Comparison of ENCODE assay signal across 8 mouse cellular contexts in genomic region chr10:61919924-61920654, GRCm38 (mm10). TPM values are rescaled to one million over a fixed set of nuclear protein-coding genes. Genes with fewer than 3 reads are reported as not detected.
A peak's percentile ranks its signal among the peaks of the same experiment; 100 is the strongest.
DNase-seq lines count a peak whose midpoint lies in the region; ATAC-seq lines count a peak whose summit lies in the region.

No protein-coding gene starts in this region.

- 16% methylated on average over 13 of the region's 13 CpGs for WGBS in kidney, embryonic 16.5 days
- 9% methylated on average over 13 of the region's 13 CpGs for whole genome bisulfite sequencing in heart, embryonic 14.5 days
- WGBS in limb, embryonic 15.5 days: 12% methylated on average over 13 of the region's 13 CpGs

- H3K9ac ChIP-seq in kidney, embryonic 16.5 days (replicated peaks; ENCODE audit: low read length): peak overlapping the region; percentile 39
- peak overlapping the region; percentile 23; the same call in 1 of the 2 replicates for H3K9ac ChIP-seq in heart, embryonic 14.5 days (ENCODE audit: low read length)
- no peak overlapping the region for H3K9ac ChIP-seq in limb, embryonic 15.5 days

- no peak for DNase-seq in kidney, adult 11 months
- DNase-seq in embryo, embryonic 10.5 days (ENCODE audit: low spot score): peak; percentile 55
- DNase-seq in adrenal gland, adult 2 months: no peak

- no peaks in the 10 kb centered on the region for H3K27me3 ChIP-seq in kidney, embryonic 16.5 days (ENCODE audit: insufficient read depth, low read length)
- no peaks in the 10 kb centered on the region for H3K27me3 ChIP-seq in heart, embryonic 14.5 days (ENCODE audit: control insufficient read depth, insufficient read depth, low read length)
- H3K27me3 ChIP-seq in limb, embryonic 15.5 days: no peaks in the 10 kb centered on the region

- H3K27ac ChIP-seq in kidney, embryonic 16.5 days (ENCODE audit: low read length): peak overlapping the region; percentile 83
- H3K27ac ChIP-seq in heart, embryonic 14.5 days (replicated peaks in 1 of 2; ENCODE audit: control insufficient read depth in 1 of 2, insufficient read depth in 1 of 2, low read depth in 2 of 2, low read length in 2 of 2): peak overlapping the region; percentile 70 to 90
- H3K27ac ChIP-seq in limb, embryonic 15.5 days: peak overlapping the region; percentile 69

- H3K4me1 ChIP-seq in kidney, embryonic 16.5 days (ENCODE audit: insufficient read depth, low read length): peaks cover 29% of the 10 kb centered on the region
- peaks cover 26 to 38% of the 10 kb centered on the region in 2 experiments for H3K4me1 ChIP-seq in heart, embryonic 14.5 days (ENCODE audit: control insufficient read depth in 2 of 2, insufficient read depth in 2 of 2, low read length in 2 of 2)
- peaks cover 22% of the 10 kb centered on the region for H3K4me1 ChIP-seq in limb, embryonic 15.5 days

- H3K4me2 ChIP-seq in kidney, embryonic 16.5 days (replicated peaks; ENCODE audit: low read depth, low read length): peak overlapping the region; percentile 22
- H3K4me2 ChIP-seq in heart, embryonic 14.5 days (ENCODE audit: low read length): peak overlapping the region; percentile 55
- H3K4me2 ChIP-seq in limb, embryonic 15.5 days: peak overlapping the region; percentile 29

- H3K9me3 ChIP-seq in kidney, embryonic 16.5 days (ENCODE audit: low read length): peaks cover 8% of the 10 kb centered on the region
- H3K9me3 ChIP-seq in heart, embryonic 14.5 days (ENCODE audit: control insufficient read depth, low read length): peaks cover 10% of the 10 kb centered on the region
- no peaks in the 10 kb centered on the region for H3K9me3 ChIP-seq in limb, embryonic 15.5 days

- H3K36me3 ChIP-seq in kidney, embryonic 16.5 days (ENCODE audit: insufficient read depth, low read length): 0 out of 2 replicates have a peak, but pooled peaks cover 3% of the 10 kb centered on the region
- H3K36me3 ChIP-seq in heart, embryonic 14.5 days (ENCODE audit: control insufficient read depth, insufficient read depth, low read length): no peaks in the 10 kb centered on the region
- H3K36me3 ChIP-seq in limb, embryonic 15.5 days: no peaks in the 10 kb centered on the region

- peak; percentile 75 for ATAC-seq in kidney, embryonic 16.5 days (ENCODE audit: low FRiP score, low TSS enrichment)
- peak; percentile 67 for ATAC-seq in heart, embryonic 14.5 days (ENCODE audit: insufficient number of reproducible peaks, insufficient read depth, low FRiP score, low read depth)
- ATAC-seq in limb, embryonic 15.5 days (ENCODE audit: insufficient number of reproducible peaks, low FRiP score, low TSS enrichment, low read depth): peak; percentile 79
- no peak for ATAC-seq in frontal cortex, adult (ENCODE audit: low TSS enrichment)
- ATAC-seq in erythroid progenitor cell, adult 5-6 weeks (replicated peaks; ENCODE audit: low FRiP score, poor library complexity, severe bottlenecking): no peak

- H3K4me3 ChIP-seq in kidney, embryonic 16.5 days (ENCODE audit: low read length): no peak overlapping the region; the same call in 1 of the 2 replicates
- peak overlapping the region in 1 of 2 experiments; percentile 9; a peak in 1 of 4 replicates for H3K4me3 ChIP-seq in heart, embryonic 14.5 days (ENCODE audit: control insufficient read depth in 1 of 2, insufficient read depth in 1 of 2, low read depth in 1 of 2, low read length in 2 of 2)
- H3K4me3 ChIP-seq in limb, embryonic 15.5 days: no peak overlapping the region

RNA-seq across cellular contexts. Expression of gene Col13a1, which starts 58.8 kb away (rescaled TPM):
- 6.7 and 6.8 TPM in 2 replicates for polyA plus RNA-seq in kidney, embryonic 16.5 days (2015; fragmentation: Nextera tagmentation; extraction: Ambion mirVana)
- polyA plus RNA-seq in heart, embryonic 14.5 days (2014; fragmentation: Nextera tagmentation; extraction: Ambion mirVana): 6.3 and 9.5 TPM in 2 replicates
- polyA plus RNA-seq in limb, embryonic 15.5 days (2015; fragmentation: Nextera tagmentation; extraction: Ambion mirVana): 8.2 and 9.1 TPM in 2 replicates
- total RNA-seq in adrenal gland, adult 2 months (2021): 1 to 10 TPM; 5.7 to 9.0 TPM
- polyA plus RNA-seq in adrenal gland, adult 2 months (2012; rRNA removed): 2.7 and 3.2 TPM in 2 replicates
- not detected in 2 replicates for total RNA-seq in erythroid progenitor cell, adult 5-6 weeks (2015; ENCODE audit: low replicate concordance)
- total RNA-seq in erythroid progenitor cell, adult 5-6 weeks (2017; ENCODE audit: low replicate concordance): not detected in 2 replicates

Comparison
In these comparisons a context has a peak if more than half of its experiments do, and no peak if none do; other contexts are left out.
1. ATAC-seq: peak in kidney, embryonic 16.5 days (single experiment), heart, embryonic 14.5 days (single experiment) and limb, embryonic 15.5 days (single experiment); none in frontal cortex, adult (single experiment) and erythroid progenitor cell, adult 5-6 weeks (single experiment).
2. Peak in every context shown above with its lines, with median percentiles within 50 percentile points of each other: H3K27ac ChIP-seq and H3K4me2 ChIP-seq.